ENCODE assay signal across 9 mouse cellular contexts in the genomic region with DNA sequence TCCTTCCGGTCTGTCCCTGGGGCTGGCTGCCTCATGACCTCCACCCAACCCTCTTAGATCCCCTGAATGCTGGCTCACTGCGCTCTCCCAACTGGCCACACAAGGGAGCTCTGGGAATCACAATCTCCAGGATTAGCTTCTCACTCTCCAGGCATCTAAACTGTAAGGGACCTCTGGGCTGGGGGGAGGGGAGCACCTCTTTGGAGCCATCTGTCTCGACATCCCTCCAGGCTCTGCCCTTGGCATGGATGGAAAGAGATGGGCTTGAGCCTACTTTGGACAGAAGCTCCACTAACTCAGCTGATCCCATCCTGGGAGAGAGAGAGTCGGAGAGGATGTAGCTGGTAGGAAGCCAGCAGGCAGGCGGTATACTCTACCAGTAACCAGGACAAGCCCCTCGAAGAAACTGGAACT. TPM values are rescaled to one million over a fixed set of nuclear protein-coding genes. Genes with fewer than 3 reads are reported as not detected.
DNase-seq lines count a peak whose midpoint lies in the region; ATAC-seq lines count a peak whose summit lies in the region.
"Had no signal": no experiment of that assay in that cellular context is flagged by ENCODE, and none has a peak within 500 bp of the region (broad histone marks: within the 10 kb centered on the region; RNA-seq: fewer than 3 reads in every experiment).

No protein-coding gene starts in this region.

- no peak overlapping the region for H3K4me2 ChIP-seq in midbrain, embryonic 15.5 days

- H3K9ac ChIP-seq in midbrain, embryonic 15.5 days: no peak overlapping the region

- 42% methylated on average over 6 of the region's 6 CpGs for WGBS in midbrain, embryonic 15.5 days

- no peaks in the 10 kb centered on the region for H3K9me3 ChIP-seq in midbrain, embryonic 15.5 days

- DNase-seq in gastrocnemius, postnatal 10 days: peak; percentile 33
- no peak for DNase-seq in gastrocnemius, postnatal 25 days
- peak; percentile 67 for DNase-seq in embryo, embryonic 10.5 days (ENCODE audit: low spot score)
- peak; percentile 83 to 84 for DNase-seq in heart, postnatal 10 days
- DNase-seq in kidney, postnatal 36 days: peak; percentile 53 to 61
- no peak for DNase-seq in urinary bladder, adult 2 months (ENCODE audit: low spot score)
- no peak for DNase-seq in layer of hippocampus, adult 9-10 months (ENCODE audit: low spot score)

- 0 out of 2 replicates have a peak overlapping the region, but pooled peaks have one; percentile 96 for H3K27ac ChIP-seq in midbrain, embryonic 15.5 days

- no peak for ATAC-seq in midbrain, embryonic 15.5 days (replicated peaks)

- no peak overlapping the region for H3K4me3 ChIP-seq in midbrain, embryonic 15.5 days

- peaks cover 7% of the 10 kb centered on the region; the same call in 1 of the 2 replicates for H3K36me3 ChIP-seq in midbrain, embryonic 15.5 days (replicated peaks)

- intact Hi-C loops in heart, postnatal 10 days (cut with DNase I): loop anchor here (2.0 kb wide), 1 partner anchor 28 kb away; the partner anchor contains the start of gene Ppp6r2

- no peaks in the 10 kb centered on the region for H3K27me3 ChIP-seq in midbrain, embryonic 15.5 days (replicated peaks)

- H3K4me1 ChIP-seq in midbrain, embryonic 15.5 days: peaks cover 49% of the 10 kb centered on the region

RNA-seq across cellular contexts. Expression of gene Plxnb2, which starts 1.7 kb away (rescaled TPM):
- total RNA-seq in gastrocnemius, postnatal 10 days (2021): 10 to 100 TPM; 28.9 to 43.0 TPM
- total RNA-seq in gastrocnemius, postnatal 25 days (2021): 10 to 100 TPM in 1 of 2 experiments, 1 to 10 TPM in 1; 8.5 to 11.9 TPM
- total RNA-seq in heart, postnatal 10 days (2021): 100 to 1,000 TPM; 115 to 145 TPM
- 101 and 108 TPM in 2 replicates for polyA plus RNA-seq in midbrain, embryonic 15.5 days (2015; fragmentation: Nextera tagmentation; extraction: Ambion mirVana)
- polyA plus RNA-seq in urinary bladder, adult 2 months (2012; rRNA removed): 171 and 187 TPM in 2 replicates

RNA-seq across cellular contexts. Expression of gene Dennd6b, which starts 14.0 kb away (rescaled TPM):
- 1 to 10 TPM; 4.5 to 7.0 TPM for total RNA-seq in gastrocnemius, postnatal 10 days (2021)
- total RNA-seq in gastrocnemius, postnatal 25 days (2021): 1 to 10 TPM; 6.6 to 8.4 TPM
- 1 to 10 TPM; 8.6 TPM for total RNA-seq in heart, postnatal 10 days (2021)
- polyA plus RNA-seq in midbrain, embryonic 15.5 days (2015; fragmentation: Nextera tagmentation; extraction: Ambion mirVana): 117 and 123 TPM in 2 replicates
- 16.0 and 23.8 TPM in 2 replicates for polyA plus RNA-seq in urinary bladder, adult 2 months (2012; rRNA removed)

RNA-seq across cellular contexts. Expression of gene Ppp6r2, which starts 29.0 kb away (rescaled TPM):
- 10 to 100 TPM; 60.1 to 61.9 TPM for total RNA-seq in gastrocnemius, postnatal 10 days (2021)
- 10 to 100 TPM; 71.1 to 72.5 TPM for total RNA-seq in gastrocnemius, postnatal 25 days (2021)
- 10 to 100 TPM; 59.5 to 60.6 TPM for total RNA-seq in heart, postnatal 10 days (2021)
- 83.2 and 89.8 TPM in 2 replicates for polyA plus RNA-seq in midbrain, embryonic 15.5 days (2015; fragmentation: Nextera tagmentation; extraction: Ambion mirVana)
- 29.1 and 41.4 TPM in 2 replicates for polyA plus RNA-seq in urinary bladder, adult 2 months (2012; rRNA removed)

RNA-seq across cellular contexts. Expression of gene Mapk11, which starts 32.9 kb away (rescaled TPM):
- 1 to 10 TPM; 2.1 to 3.0 TPM for total RNA-seq in gastrocnemius, postnatal 10 days (2021)
- total RNA-seq in gastrocnemius, postnatal 25 days (2021): 1 to 10 TPM in 1 of 2 experiments, under 1 TPM in 1; 0.67 to 2.1 TPM
- total RNA-seq in heart, postnatal 10 days (2021): 1 to 10 TPM; 4.1 to 4.8 TPM
- polyA plus RNA-seq in midbrain, embryonic 15.5 days (2015; fragmentation: Nextera tagmentation; extraction: Ambion mirVana): 30.8 and 32.5 TPM in 2 replicates
- polyA plus RNA-seq in urinary bladder, adult 2 months (2012; rRNA removed): 6.6 and 7.5 TPM in 2 replicates

RNA-seq across cellular contexts. Expression of gene Mapk12, which starts 41.8 kb away (rescaled TPM):
- 10 to 100 TPM; 76.0 to 77.1 TPM for total RNA-seq in gastrocnemius, postnatal 10 days (2021)
- total RNA-seq in gastrocnemius, postnatal 25 days (2021): 100 to 1,000 TPM; 140 to 157 TPM
- 10 to 100 TPM; 23.8 to 24.8 TPM for total RNA-seq in heart, postnatal 10 days (2021)
- polyA plus RNA-seq in midbrain, embryonic 15.5 days (2015; fragmentation: Nextera tagmentation; extraction: Ambion mirVana): 4.0 and 5.1 TPM in 2 replicates
- 44.5 and 49.8 TPM in 2 replicates for polyA plus RNA-seq in urinary bladder, adult 2 months (2012; rRNA removed)
- polyA plus RNA-seq: G1E had no signal

Comparison
In these comparisons a context has a peak if more than half of its experiments do, and no peak if none do; other contexts are left out.
1. DNase-seq: peak in gastrocnemius, postnatal 10 days (single experiment), embryo, embryonic 10.5 days (single experiment), heart, postnatal 10 days (2 of 2) and kidney, postnatal 36 days (2 of 2); none in gastrocnemius, postnatal 25 days (single experiment), urinary bladder, adult 2 months (single experiment) and layer of hippocampus, adult 9-10 months (single experiment).